17 mouse cellular contexts compared by ENCODE assay signal in the genomic region with DNA sequence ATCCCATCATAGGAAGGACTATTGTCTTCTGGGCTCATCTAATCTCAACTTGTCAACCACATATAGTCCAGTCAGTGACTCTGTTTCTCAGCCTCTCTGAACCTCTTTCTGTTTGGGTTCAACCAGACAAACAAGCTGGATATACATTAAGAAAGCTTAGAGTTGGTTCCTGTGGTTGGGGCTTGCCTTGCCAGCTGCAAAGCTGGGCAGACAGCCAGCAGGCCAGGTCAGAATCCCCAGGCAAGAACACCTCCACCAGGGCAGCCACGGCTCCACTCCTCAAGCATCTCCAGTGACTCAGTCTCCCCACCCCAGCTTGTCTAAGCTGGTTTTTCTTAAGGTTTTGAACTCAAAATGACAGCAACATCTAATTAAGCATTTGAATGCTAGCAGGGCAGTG. TPM values are rescaled to one million over a fixed set of nuclear protein-coding genes. Genes with fewer than 3 reads are reported as not detected.
"Had no signal": no experiment of that assay in that cellular context is flagged by ENCODE, and none has a peak within 500 bp of the region (broad histone marks: within the 10 kb centered on the region; RNA-seq: fewer than 3 reads in every experiment).

No protein-coding gene starts in this region.

- DNase-seq: lung, adult 18-20 months; lung, embryonic 14.5 days; lung, postnatal 10 days; lung, postnatal 4 days; midbrain, embryonic 14.5 days; right cerebral cortex, postnatal 14 days; thymus, adult 2 months; thymus, postnatal 25 days; thymus, postnatal 4 days had no signal

- H3K27ac ChIP-seq: midbrain, embryonic 10.5 days; midbrain, embryonic 12.5 days; neural tube, embryonic 13.5 days; neural tube, embryonic 15.5 days; stomach, embryonic 15.5 days; stomach, postnatal 0 days had no signal

- H3K4me3 ChIP-seq: midbrain, embryonic 10.5 days; midbrain, embryonic 12.5 days; myocyte; neural tube, embryonic 13.5 days; neural tube, embryonic 15.5 days; stomach, embryonic 15.5 days had no signal

RNA-seq across cellular contexts. Expression of gene Wfdc18, which starts 3.9 kb away (rescaled TPM):
- total RNA-seq: megakaryocyte-erythroid progenitor cell, adult 5-6 weeks had no signal

RNA-seq across cellular contexts. Expression of gene Wfdc17, which starts 8.9 kb away (rescaled TPM):
- total RNA-seq: megakaryocyte-erythroid progenitor cell, adult 5-6 weeks had no signal
